Mouse (Mus musculus): Measurements from ENCODE around the gene Bin2.

DNA sequence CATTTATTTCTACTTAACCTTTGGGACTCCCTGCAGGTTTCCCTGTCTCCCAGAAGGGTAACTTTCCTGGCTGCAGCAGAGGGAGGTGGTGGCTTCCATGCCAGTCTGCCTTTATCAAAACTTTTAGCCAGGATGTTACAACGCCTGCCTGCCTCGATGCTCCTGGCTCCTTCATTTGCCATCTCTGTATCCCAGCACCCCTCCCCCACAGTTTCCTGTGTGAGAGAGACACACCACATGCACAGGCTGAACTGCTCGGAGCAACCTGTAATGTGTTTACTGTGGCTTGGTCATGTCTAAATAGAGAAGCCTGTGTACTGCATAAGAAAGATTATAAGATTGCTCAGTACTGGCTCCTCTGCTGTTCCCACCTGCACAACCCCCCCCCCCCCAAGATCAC is 11.0 kb upstream of the Bin2 start:
- no peak for TF ChIP-seq CTCF (IDR thresholded peaks at IDR 0.05; ENCODE audit: control insufficient read depth, insufficient read depth, insufficient read length)
- no peak for TF ChIP-seq USF1 (IDR thresholded peaks at IDR 0.05; ENCODE audit: low read depth)

All from C2C12 (cell line).